Mouse (Mus musculus) brain, embryonic 18.5 days (tissue): Measurements from ENCODE around the gene Alg2.

Source experiments
- DNase-seq: peaks from one replicate; pipeline ENCODE4 v3.0.0-alpha.2; 2012; ENCODE audit warnings: low read depth, low spot score

The Alg2 gene

DNA sequence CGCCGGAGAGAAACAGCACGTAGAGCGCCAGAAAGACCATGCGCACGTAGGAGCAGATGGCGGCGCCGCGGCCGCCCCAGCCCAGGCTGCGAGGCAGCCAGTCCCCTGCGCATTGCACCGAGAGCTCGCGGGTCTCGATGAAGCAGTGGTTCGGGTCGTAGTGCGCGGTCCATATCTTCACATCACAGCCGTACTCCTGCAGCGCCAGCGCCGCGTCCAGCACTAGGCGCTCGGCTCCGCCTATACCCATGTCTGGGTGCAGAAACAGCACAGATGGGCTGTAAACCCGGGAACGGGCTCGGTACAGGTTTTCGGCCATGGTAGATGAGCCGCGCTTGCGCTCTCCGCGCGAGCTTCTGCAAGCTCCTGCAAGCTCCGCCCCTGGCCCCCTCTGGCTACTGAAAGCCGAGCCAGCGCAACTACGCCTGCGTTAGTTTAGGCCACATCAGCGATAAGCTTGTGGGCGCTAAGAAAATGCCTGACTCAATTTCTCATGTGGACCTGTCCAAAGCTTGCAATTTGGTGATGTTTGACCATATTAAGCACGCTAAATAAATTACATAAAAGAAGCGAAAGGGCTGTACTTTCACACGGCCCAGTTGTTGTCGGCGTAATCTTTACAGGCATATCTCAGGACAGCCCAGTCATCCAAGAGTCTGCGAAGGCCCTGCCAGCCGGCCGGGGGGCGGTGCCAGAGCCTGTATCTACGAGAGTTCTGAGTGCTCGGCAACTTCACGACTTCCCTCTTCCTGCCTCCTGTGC lies at the start of gene Alg2, which contains the start of gene Sec61b:
TSS of gene Alg2 (minus strand) at position 366 of the 762 bp plus-strand sequence.
TSS of gene Sec61b (plus strand) at position 691 of the 762 bp plus-strand sequence.
- peak; percentile 98 for DNase-seq

GRCm38 (mm10) chr4:47521884-47522605 lies 47.9 kb upstream of the Alg2 start:
- DNase-seq, result peak; percentile 65

- DNase-seq, result no peak
Observed at GRCm38 (mm10) chr4:47520076-47520475, 45.9 kb upstream of the Alg2 start.

- DNase-seq, result no peak
Observed at GRCm38 (mm10) chr4:47518551-47519181, 44.5 kb upstream of the Alg2 start.

GRCm38 (mm10) chr4:47504841-47505517 lies 30.8 kb upstream of the Alg2 start:
- no peak for DNase-seq

DNA sequence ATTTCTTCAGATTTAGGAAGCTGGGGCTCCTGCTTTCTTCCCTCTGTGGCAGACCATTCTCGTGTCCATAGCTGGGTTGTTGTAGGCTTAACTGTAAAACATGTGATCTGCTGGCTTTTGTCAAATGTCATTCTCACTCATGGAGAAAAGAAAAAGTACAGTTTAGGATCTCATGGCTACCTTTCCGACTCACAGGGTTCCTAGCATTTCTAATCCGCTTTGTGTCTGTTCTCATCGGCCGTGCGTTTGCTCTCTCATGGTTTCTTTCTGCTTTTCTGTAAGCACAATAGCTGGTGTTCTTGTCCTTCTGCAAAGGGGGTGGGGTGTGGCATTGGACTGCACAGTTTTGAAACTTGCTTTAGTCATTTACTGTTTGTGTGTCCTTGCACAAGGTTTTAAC lies 28.9 kb upstream of the Alg2 start:
- no peak for DNase-seq

GRCm38 (mm10) chr4:47502546-47502971 lies 28.4 kb upstream of the Alg2 start:
- no peak for DNase-seq

DNA sequence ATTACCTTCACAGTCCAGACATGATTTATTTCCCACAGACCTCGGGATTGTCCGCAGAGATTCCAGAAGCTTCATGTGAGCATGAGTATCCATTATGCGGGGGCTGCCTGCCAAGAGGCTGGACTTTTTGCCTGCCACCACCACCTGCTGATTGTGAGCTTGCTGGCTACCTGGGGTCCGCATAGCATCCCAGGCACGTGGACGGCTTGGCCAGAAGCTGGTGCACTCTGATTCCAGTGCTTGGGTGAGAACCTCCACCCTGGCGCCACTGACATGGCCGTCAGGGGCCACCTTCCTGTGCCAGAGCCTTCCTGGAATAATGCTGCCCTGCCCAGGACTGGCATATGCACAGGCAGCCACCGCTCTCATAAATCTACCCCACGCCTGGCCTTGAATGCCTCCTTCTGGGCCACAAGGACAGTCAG lies 25.0 kb upstream of the Alg2 start:
- DNase-seq, result no peak

GRCm38 (mm10) chr4:47497811-47498385 lies 23.8 kb upstream of the Alg2 start:
- DNase-seq, result no peak

GRCm38 (mm10) chr4:47494686-47495085 lies 20.6 kb upstream of the Alg2 start:
- no peak for DNase-seq

DNA sequence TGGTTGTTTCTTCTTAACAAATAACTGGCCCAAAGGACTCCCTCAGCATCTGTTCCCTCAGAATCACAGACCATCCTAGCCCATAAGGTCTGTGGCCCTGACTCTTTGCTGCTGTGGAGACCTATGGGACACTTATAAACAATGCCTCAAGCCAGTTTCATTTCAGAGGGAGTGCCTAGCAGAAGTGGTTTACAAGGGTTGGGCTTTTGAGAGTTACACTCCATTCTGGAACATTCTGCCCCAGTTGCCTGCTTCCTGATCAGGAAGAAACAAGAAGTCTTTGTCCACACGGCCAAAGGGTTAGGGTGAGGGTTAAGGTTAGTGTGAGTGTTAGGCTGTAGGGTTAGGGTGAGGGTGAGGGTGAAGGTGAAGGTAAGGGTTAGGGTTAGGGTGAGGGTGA lies 20.0 kb upstream of the Alg2 start:
- no peak for DNase-seq

DNA sequence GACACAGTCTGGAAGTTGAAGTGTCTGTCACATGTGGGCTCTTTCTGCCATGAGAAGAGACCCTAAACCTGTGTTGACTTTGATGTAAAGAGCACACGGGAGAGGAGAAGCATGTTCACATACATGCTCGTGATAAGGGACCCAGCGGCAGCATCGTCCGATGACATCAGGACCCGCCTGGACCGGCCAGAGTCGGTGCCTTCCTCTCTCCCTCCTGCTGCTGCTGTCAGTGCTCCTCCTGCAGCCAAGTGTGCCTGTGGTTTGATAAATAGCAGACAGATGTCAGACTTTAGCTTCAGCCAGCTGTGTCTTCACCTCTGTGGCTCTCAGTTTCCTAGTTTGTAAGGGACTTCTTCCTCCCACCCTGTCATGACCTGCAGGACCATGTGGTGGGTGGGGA lies 19.3 kb upstream of the Alg2 start:
- no peak for DNase-seq

GRCm38 (mm10) chr4:47492311-47493086 lies 18.4 kb upstream of the Alg2 start:
- no peak for DNase-seq

DNA sequence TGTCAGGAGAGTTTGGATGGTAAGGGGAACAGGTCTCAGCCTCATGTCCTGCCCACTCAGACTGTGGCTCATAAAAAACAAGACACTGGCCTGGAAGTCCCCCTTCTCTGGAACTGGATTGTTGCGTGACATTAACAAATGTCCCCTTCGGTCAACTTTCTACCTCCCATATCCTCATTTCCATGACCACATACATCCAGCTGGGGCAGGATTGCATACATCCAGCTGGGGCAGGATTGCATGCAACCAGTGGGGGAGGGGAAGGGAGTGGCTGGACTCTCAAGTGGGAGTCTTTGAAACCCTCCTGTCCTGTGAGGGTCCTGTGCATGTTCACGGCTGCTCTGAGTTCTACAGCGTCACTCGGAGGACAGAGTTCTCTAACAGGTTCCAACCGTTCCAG lies 17.1 kb upstream of the Alg2 start:
- DNase-seq, result no peak

DNA sequence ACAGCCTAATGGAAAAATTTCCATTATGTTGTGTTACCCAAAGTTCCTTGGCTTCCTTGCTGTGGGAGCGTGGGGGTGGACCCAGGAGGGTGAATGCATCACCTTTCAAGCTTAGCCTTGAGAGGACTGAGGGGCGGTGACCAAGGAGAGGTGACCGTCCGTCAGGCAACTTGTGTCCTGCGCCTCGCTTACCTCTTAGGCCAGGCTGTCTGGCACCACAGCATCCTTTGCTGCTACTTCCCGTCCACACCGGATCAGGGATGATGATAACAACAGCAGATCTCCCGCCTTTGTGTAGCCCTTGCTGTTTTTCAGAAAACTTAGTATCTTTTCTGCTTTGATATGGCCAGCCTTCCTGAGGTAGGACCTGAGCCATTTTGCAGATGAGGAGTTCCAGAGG lies 6.4 kb upstream of the Alg2 start:
- DNase-seq, result no peak

- DNase-seq, result no peak
Observed at GRCm38 (mm10) chr4:47480095-47480494, 6.0 kb upstream of the Alg2 start.

GRCm38 (mm10) chr4:47477539-47477938 lies 3.4 kb upstream of the Alg2 start:
- DNase-seq, result no peak

GRCm38 (mm10) chr4:47474730-47475643 lies 854 bp upstream of the Alg2 start:
- no peak for DNase-seq

GRCm38 (mm10) chr4:47473586-47473967 lies 556 bp downstream of the Alg2 start:
- DNase-seq, result peak; percentile 4

GRCm38 (mm10) chr4:47467196-47467595 lies 6.9 kb downstream of the Alg2 start:
- DNase-seq, result no peak
